Mouse (Mus musculus) hematopoietic stem cell, adult 5-6 weeks (primary cell): ENCODE data around the gene Pdcl. TPM values are rescaled to one million over a fixed set of nuclear protein-coding genes. Genes with fewer than 3 reads are reported as not detected.

Source experiments
- ATAC-seq, 2 experiments: fragments of 125-278 bp in 1 of 2; replicated peaks in 1 of 2; 2 replicates each; pipeline ENCODE4 v1.8.0; 2016 to 2017; ENCODE audit warnings: inconsistent platforms in 2 of 2, mild to moderate bottlenecking in 2 of 2, moderate number of reproducible peaks in 2 of 2, low read depth in 1 of 2, moderate TSS enrichment in 1 of 2; ENCODE audit not compliant: low FRiP score in 2 of 2, poor library complexity in 2 of 2, severe bottlenecking in 2 of 2, insufficient read depth in 1 of 2, low TSS enrichment in 1 of 2
- total RNA-seq: library from RNA; stranded (forward); fragments of 172-1452, 232-1000 nt; gene quantifications from 2 replicates; pipeline ENCODE4 v1.2.3, GENCODE M21; 2017

Gene Pdcl
- total RNA-seq, result 86.7 and 102 TPM in 2 replicates

- ATAC-seq, result peak; percentile 97
These were observed at the start of gene Pdcl for GRCm38 (mm10) chr2:37358633-37359540. Pdcl (minus strand) TSS chr2:37359332.

- ATAC-seq, result no peak; a peak in 1 of 4 replicates
These were observed 36.4 kb upstream of the Pdcl start for GRCm38 (mm10) chr2:37395539-37395938.

- no peak for ATAC-seq
These were observed 23.8 kb upstream of the Pdcl start for GRCm38 (mm10) chr2:37382921-37383320.

- ATAC-seq, result peak; percentile 83 to 88
These were observed 21.1 kb upstream of the Pdcl start for GRCm38 (mm10) chr2:37380189-37380588.

GRCm38 (mm10) chr2:37376018-37376417 is 16.9 kb upstream of the Pdcl start:
- ATAC-seq, result peak; percentile 81 to 86

GRCm38 (mm10) chr2:37370651-37371050 is 11.5 kb upstream of the Pdcl start:
- no peak for ATAC-seq

- ATAC-seq, result no peak
These were observed 776 bp upstream of the Pdcl start for GRCm38 (mm10) chr2:37359908-37360307.

- no peak for ATAC-seq
These were observed 3.6 kb downstream of the Pdcl start for GRCm38 (mm10) chr2:37355571-37355970.

- ATAC-seq, result no peak
These were observed 7.5 kb downstream of the Pdcl start for GRCm38 (mm10) chr2:37351671-37352070.

- peak; percentile 59 to 60; a peak in 2 of 4 replicates for ATAC-seq
These were observed 20.5 kb downstream of the Pdcl start for GRCm38 (mm10) chr2:37338497-37339187.

- no peak for ATAC-seq
These were observed 25.8 kb downstream of the Pdcl start for GRCm38 (mm10) chr2:37333321-37333720.

- no peak for ATAC-seq
These were observed 32.9 kb downstream of the Pdcl start, which contains the start of gene Olfr368 for GRCm38 (mm10) chr2:37326215-37326614. Olfr368 (plus strand) TSS chr2:37326515.

Other genes with a start within 250 kb of the Pdcl start
- not detected in 2 replicates for gene Olfr362, start 241.4 kb downstream of the Pdcl start, total RNA-seq
- gene Olfr364-ps1, start 220.0 kb downstream of the Pdcl start, total RNA-seq, result not detected in 2 replicates
- gene Olfr365, start 171.1 kb downstream of the Pdcl start, total RNA-seq, result not detected in 2 replicates
- gene Olfr366, start 147.8 kb downstream of the Pdcl start, total RNA-seq, result not detected in 2 replicates
- gene Olfr368, start 32.8 kb downstream of the Pdcl start, total RNA-seq, result not detected in 2 replicates
- 46.2 and 64.5 TPM in 2 replicates for gene Rc3h2, start 63.6 kb upstream of the Pdcl start, total RNA-seq
- 14.3 and 14.8 TPM in 2 replicates for gene Zbtb26, start 83.8 kb upstream of the Pdcl start, total RNA-seq
- gene Zbtb6, start 83.8 kb upstream of the Pdcl start, total RNA-seq, result 27.0 and 28.9 TPM in 2 replicates
- gene Rabgap1, start 83.9 kb upstream of the Pdcl start, total RNA-seq, result 58.7 and 83.3 TPM in 2 replicates
- 1.2 and 1.6 TPM in 2 replicates for gene Gpr21, start 157.0 kb upstream of the Pdcl start, total RNA-seq